Mouse (Mus musculus) frontal cortex, postnatal 25 days (tissue): Measurements from ENCODE around the gene Ndufa9.

Source experiments
- DNase-seq, 2 experiments: peaks; one replicate each; pipeline ENCODE4 v3.0.0; 2022; ENCODE audit warnings: low spot score in 2 of 2

Gene Ndufa9

GRCm38 (mm10) chr6:126848712-126849704 is at the start of gene Ndufa9:
Gene Ndufa9 (minus strand): TSS chr6:126849136.
- peak; percentile 94 to 96 for DNase-seq

GRCm38 (mm10) chr6:126877118-126877517 is 28.2 kb upstream of the Ndufa9 start:
- no peak for DNase-seq

GRCm38 (mm10) chr6:126852881-126853280 is 3.9 kb upstream of the Ndufa9 start, which contains the start of gene Akap3:
Gene Akap3 (plus strand): TSS chr6:126853098.
- no peak for DNase-seq

GRCm38 (mm10) chr6:126836628-126837027 is 12.3 kb downstream of the Ndufa9 start:
- DNase-seq, result no peak

GRCm38 (mm10) chr6:126823087-126823486 is 25.8 kb downstream of the Ndufa9 start:
- DNase-seq, result no peak

- DNase-seq, result no peak
These were observed 32.6 kb downstream of the Ndufa9 start for GRCm38 (mm10) chr6:126816338-126816737.

- no peak for DNase-seq
These were observed 33.7 kb downstream of the Ndufa9 start for GRCm38 (mm10) chr6:126815206-126815750.

- no peak for DNase-seq
These were observed 37.5 kb downstream of the Ndufa9 start for GRCm38 (mm10) chr6:126811481-126811880.

- no peak for DNase-seq
These were observed 40.4 kb downstream of the Ndufa9 start for GRCm38 (mm10) chr6:126808561-126808960.

- DNase-seq, result peak in 1 of 2 experiments; percentile 14
These were observed 40.8 kb downstream of the Ndufa9 start for GRCm38 (mm10) chr6:126808134-126808533.

DNA sequence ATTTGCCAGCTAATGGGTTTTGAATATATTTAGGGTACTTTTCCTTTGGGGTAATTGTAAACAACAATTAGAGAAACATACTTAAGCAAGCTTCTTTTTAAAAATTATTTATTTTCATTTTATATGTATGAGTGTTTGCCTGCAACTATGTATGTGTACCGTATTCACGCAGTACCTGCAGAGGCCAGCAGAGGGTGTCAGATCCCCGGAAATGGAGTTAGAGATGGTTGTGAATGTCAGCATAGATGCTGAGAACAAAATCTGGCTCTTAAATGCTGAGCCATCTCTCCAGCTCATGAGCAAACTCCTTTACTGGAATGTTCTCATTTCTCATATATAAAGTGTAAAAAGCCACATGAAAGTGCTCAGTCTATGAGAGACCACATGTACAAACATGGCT is 42.2 kb downstream of the Ndufa9 start:
- no peak for DNase-seq

DNA sequence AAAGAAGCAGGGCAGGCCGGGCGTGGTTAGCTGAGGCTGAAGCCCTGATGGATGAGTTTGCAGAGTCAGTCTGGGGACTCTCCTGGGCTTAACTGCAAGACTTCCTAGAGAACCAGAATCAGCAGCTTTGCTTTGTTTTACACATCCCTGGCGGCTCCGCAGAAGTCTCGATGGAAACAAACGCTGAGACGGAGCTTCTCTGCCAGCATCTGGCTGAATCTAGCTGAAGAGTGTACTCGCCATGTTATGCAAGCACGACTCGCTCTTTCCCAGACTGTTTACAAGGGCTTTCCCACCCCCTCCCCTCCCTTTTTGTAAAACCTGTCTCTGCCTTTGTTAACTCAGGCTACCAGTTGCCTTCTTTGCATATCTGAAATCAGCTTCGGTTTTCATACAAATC is 46.0 kb downstream of the Ndufa9 start:
- no peak for DNase-seq

DNA sequence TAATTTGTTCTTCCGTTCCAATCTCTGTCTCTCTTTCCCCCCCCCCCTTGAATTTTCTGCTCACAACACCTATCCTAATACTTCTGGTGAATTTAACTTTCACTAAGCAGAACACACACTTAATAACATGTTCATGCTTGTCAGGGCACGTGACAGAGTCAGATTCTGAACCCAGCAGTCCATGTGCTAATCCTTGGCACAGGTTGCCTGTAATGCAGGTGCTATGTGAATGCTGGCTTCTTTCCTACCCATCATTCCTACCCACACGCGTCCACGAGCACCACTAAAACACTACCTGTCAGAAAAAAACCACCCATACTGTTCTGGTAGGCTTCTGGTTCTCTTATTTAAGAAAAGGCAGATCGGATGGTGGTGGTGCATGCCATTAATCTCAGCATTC is 54.2 kb downstream of the Ndufa9 start:
- no peak for DNase-seq

GRCm38 (mm10) chr6:126793689-126794088 is 55.2 kb downstream of the Ndufa9 start:
- no peak for DNase-seq

DNA sequence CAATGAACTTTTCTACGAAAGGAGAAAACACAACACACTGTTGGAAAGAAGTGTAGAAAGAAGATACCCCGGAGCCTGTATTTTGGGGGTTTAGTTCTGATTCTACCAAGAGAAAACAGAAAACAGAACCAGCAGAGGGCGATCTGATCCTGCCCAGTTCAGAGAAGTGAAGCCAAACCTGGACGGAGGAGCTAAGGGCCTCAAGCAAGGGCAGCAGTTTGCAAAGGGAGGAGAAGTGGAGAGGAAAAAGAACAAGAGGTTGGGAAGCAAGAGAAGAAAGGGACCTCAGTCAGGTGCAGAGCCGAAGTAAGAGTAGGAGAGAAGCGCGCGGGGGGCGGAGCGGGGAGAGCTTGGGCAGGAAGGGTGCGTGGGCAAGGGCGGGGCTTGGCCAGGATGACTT is 57.0 kb downstream of the Ndufa9 start:
- DNase-seq, result no peak

DNA sequence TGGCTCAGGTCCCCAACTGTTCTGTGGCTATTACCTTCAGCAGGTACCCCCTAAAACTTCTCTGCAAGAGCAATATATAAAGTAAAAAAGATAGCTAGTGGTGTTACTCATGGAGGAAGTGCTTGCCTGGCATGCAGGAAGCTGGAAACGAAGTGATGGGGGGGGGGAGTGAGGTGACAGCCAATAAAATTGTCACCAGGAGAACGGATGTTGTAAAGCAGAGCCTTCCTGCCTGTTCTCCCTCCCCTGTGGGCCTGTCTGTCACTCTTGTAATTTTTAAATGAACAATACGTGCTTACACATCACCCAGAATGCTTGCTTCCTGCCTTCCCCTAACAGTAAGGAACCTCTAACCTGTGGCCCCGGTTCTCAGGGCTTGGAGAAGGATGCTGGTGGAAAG is 57.4 kb downstream of the Ndufa9 start:
- no peak for DNase-seq

GRCm38 (mm10) chr6:126788863-126789262 is 60.1 kb downstream of the Ndufa9 start:
- no peak for DNase-seq

- DNase-seq, result no peak
These were observed 64.7 kb downstream of the Ndufa9 start for GRCm38 (mm10) chr6:126784206-126784605.

- peak; percentile 41 to 43 for DNase-seq
These were observed 65.3 kb downstream of the Ndufa9 start for GRCm38 (mm10) chr6:126783651-126784066.

GRCm38 (mm10) chr6:126783056-126783455 is 65.9 kb downstream of the Ndufa9 start:
- no peak for DNase-seq

GRCm38 (mm10) chr6:126777889-126778288 is 71.0 kb downstream of the Ndufa9 start:
- no peak for DNase-seq

- DNase-seq, result no peak
These were observed 75.1 kb downstream of the Ndufa9 start for GRCm38 (mm10) chr6:126773873-126774272.

DNA sequence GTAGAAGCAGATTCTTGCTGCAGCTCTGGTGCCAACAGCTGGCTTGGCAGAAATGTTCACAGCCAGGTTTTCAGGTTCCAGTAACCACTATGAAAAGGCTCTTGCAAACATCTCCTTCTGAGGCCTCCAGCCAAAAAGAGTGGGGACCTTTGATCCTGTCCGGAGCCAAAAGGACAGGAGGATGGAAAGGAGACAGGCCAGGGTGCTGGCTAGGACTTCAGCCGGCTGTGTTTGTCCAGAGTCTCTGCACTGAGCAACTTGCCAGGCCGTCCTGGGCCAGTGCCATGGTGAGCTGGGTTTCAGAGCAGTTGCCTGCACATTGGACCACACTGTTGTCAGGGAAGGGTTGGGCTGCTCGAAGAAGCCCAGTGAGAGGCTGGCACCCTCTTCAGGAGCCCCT is 76.6 kb downstream of the Ndufa9 start:
- no peak for DNase-seq
